Mouse (Mus musculus): ENCODE measurements at regions not wholly inside any gene's neighbourhood (a gene's known extent, or its start where the extent isn't known, plus 50 kb on each side); places are given as distances from the start of the nearest gene placed in this dataset.

GRCm38 (mm10) chr4:12452086-12452485 lies 280.3 kb upstream of the Fam92a start:
- no peaks in the 10 kb centered on the region for H3K27me3 ChIP-seq
- no peaks in the 10 kb centered on the region for H3K36me3 ChIP-seq
- no peak overlapping the region for H3K27ac ChIP-seq
- no peak overlapping the region for H3K9ac ChIP-seq
- no peak overlapping the region for H3K4me3 ChIP-seq
- ATAC-seq (ENCODE audit: low FRiP score, low read depth) = no peak
- WGBS = 96% methylated on average over 2 of the region's 2 CpGs
- no peak overlapping the region for H3K4me2 ChIP-seq (replicated peaks)
- H3K9me3 ChIP-seq = no peaks in the 10 kb centered on the region
- H3K4me1 ChIP-seq = no peaks in the 10 kb centered on the region

GRCm38 (mm10) chr4:12425507-12425906 lies 253.7 kb upstream of the Fam92a start:
- H3K4me3 ChIP-seq = no peak overlapping the region
- H3K9ac ChIP-seq = no peak overlapping the region
- no peaks in the 10 kb centered on the region for H3K27me3 ChIP-seq
- WGBS = 49% methylated on average over 3 of the region's 3 CpGs
- no peak for ATAC-seq (ENCODE audit: low FRiP score, low read depth)
- H3K9me3 ChIP-seq = no peaks in the 10 kb centered on the region
- no peak overlapping the region for H3K4me2 ChIP-seq (replicated peaks)
- no peak overlapping the region for H3K27ac ChIP-seq
- H3K4me1 ChIP-seq = 0 out of 2 replicates have a peak, but pooled peaks cover 2% of the 10 kb centered on the region
- no peaks in the 10 kb centered on the region for H3K36me3 ChIP-seq

- Histone ChIP-seq H3K36me3 (no peaks in the 10 kb centered on the region), H3K4me1 (peaks cover 11% of the 10 kb centered on the region), H3K9ac (no peak overlapping the region), H3K9me3 (no peaks in the 10 kb centered on the region), H3K4me2 (replicated peaks) (no peak overlapping the region), H3K27me3 (no peaks in the 10 kb centered on the region), H3K27ac (no peak overlapping the region), H3K4me3 (no peak overlapping the region)
- ATAC-seq (ENCODE audit: low FRiP score, low read depth) = no peak
- 85% methylated on average over 16 of the region's 16 CpGs for WGBS
These were observed 250.0 kb upstream of the Fam92a start for GRCm38 (mm10) chr4:12421628-12422319.

- Histone ChIP-seq H3K9ac (no peak overlapping the region), H3K27me3 (no peaks in the 10 kb centered on the region), H3K36me3 (no peaks in the 10 kb centered on the region), H3K4me2 (replicated peaks) (no peak overlapping the region), H3K9me3 (no peaks in the 10 kb centered on the region), H3K27ac (no peak overlapping the region), H3K4me1 (peaks cover 8% of the 10 kb centered on the region), H3K4me3 (no peak overlapping the region)
- ATAC-seq (ENCODE audit: low FRiP score, low read depth) = peak; percentile 75
- 26% methylated on average over 3 of the region's 3 CpGs for WGBS
These were observed 246.3 kb upstream of the Fam92a start for GRCm38 (mm10) chr4:12418086-12418485.

GRCm38 (mm10) chr4:12395344-12395743 lies 223.5 kb upstream of the Fam92a start:
- H3K4me2 ChIP-seq (replicated peaks) = no peak overlapping the region
- no peaks in the 10 kb centered on the region for H3K9me3 ChIP-seq
- H3K27me3 ChIP-seq = no peaks in the 10 kb centered on the region
- ATAC-seq (ENCODE audit: low FRiP score, low read depth) = no peak
- H3K9ac ChIP-seq = no peak overlapping the region
- no peaks in the 10 kb centered on the region for H3K36me3 ChIP-seq
- H3K27ac ChIP-seq = no peak overlapping the region
- 75% methylated on average over 1 of the region's 1 CpGs for WGBS
- no peaks in the 10 kb centered on the region for H3K4me1 ChIP-seq
- no peak overlapping the region for H3K4me3 ChIP-seq

GRCm38 (mm10) chr4:12376797-12377570 lies 205.2 kb upstream of the Fam92a start:
- H3K27ac ChIP-seq = no peak overlapping the region
- H3K4me1 ChIP-seq = no peaks in the 10 kb centered on the region
- 80% methylated on average over 5 of the region's 5 CpGs for WGBS
- no peak overlapping the region for H3K4me2 ChIP-seq (replicated peaks)
- no peak overlapping the region for H3K4me3 ChIP-seq
- no peaks in the 10 kb centered on the region for H3K9me3 ChIP-seq
- no peak overlapping the region for H3K9ac ChIP-seq
- H3K27me3 ChIP-seq = no peaks in the 10 kb centered on the region
- no peaks in the 10 kb centered on the region for H3K36me3 ChIP-seq
- ATAC-seq (ENCODE audit: low FRiP score, low read depth) = no peak

GRCm38 (mm10) chr4:12369551-12369950 lies 197.7 kb upstream of the Fam92a start:
- Histone ChIP-seq H3K4me1 (no peaks in the 10 kb centered on the region), H3K27me3 (no peaks in the 10 kb centered on the region), H3K9ac (no peak overlapping the region), H3K4me2 (replicated peaks) (no peak overlapping the region), H3K4me3 (no peak overlapping the region), H3K27ac (no peak overlapping the region), H3K36me3 (no peaks in the 10 kb centered on the region), H3K9me3 (no peaks in the 10 kb centered on the region)
- no peak for ATAC-seq (ENCODE audit: low FRiP score, low read depth)
- 58% methylated on average over 2 of the region's 2 CpGs for WGBS

GRCm38 (mm10) chr4:12356992-12357634 lies 185.3 kb upstream of the Fam92a start:
- no peak for ATAC-seq (ENCODE audit: low FRiP score, low read depth)
- Histone ChIP-seq H3K27me3 (no peaks in the 10 kb centered on the region), H3K4me3 (no peak overlapping the region), H3K9ac (no peak overlapping the region), H3K9me3 (no peaks in the 10 kb centered on the region), H3K4me2 (replicated peaks) (no peak overlapping the region), H3K4me1 (no peaks in the 10 kb centered on the region), H3K36me3 (no peaks in the 10 kb centered on the region), H3K27ac (no peak overlapping the region)
- WGBS = 37% methylated on average over 2 of the region's 2 CpGs

GRCm38 (mm10) chr4:12353337-12353856 lies 181.6 kb upstream of the Fam92a start:
- Histone ChIP-seq H3K27ac (no peak overlapping the region), H3K9me3 (no peaks in the 10 kb centered on the region), H3K27me3 (no peaks in the 10 kb centered on the region), H3K36me3 (no peaks in the 10 kb centered on the region), H3K4me3 (no peak overlapping the region), H3K9ac (no peak overlapping the region), H3K4me2 (replicated peaks) (no peak overlapping the region), H3K4me1 (no peaks in the 10 kb centered on the region)
- no peak for ATAC-seq (ENCODE audit: low FRiP score, low read depth)
- WGBS = 76% methylated on average over 3 of the region's 3 CpGs

- WGBS = 80% methylated on average over 1 of the region's 1 CpGs
- H3K9ac ChIP-seq = no peak overlapping the region
- no peak overlapping the region for H3K4me3 ChIP-seq
- no peak overlapping the region for H3K4me2 ChIP-seq (replicated peaks)
- H3K36me3 ChIP-seq = no peaks in the 10 kb centered on the region
- no peak for ATAC-seq (ENCODE audit: low FRiP score, low read depth)
- no peaks in the 10 kb centered on the region for H3K9me3 ChIP-seq
- no peaks in the 10 kb centered on the region for H3K4me1 ChIP-seq
- no peak overlapping the region for H3K27ac ChIP-seq
- H3K27me3 ChIP-seq = no peaks in the 10 kb centered on the region
These were observed 167.4 kb upstream of the Fam92a start for GRCm38 (mm10) chr4:12339236-12339635.

GRCm38 (mm10) chr4:12334832-12335587 lies 163.2 kb upstream of the Fam92a start:
- Histone ChIP-seq H3K4me3 (no peak overlapping the region), H3K9ac (no peak overlapping the region), H3K27me3 (no peaks in the 10 kb centered on the region), H3K27ac (no peak overlapping the region), H3K36me3 (no peaks in the 10 kb centered on the region), H3K9me3 (no peaks in the 10 kb centered on the region), H3K4me2 (replicated peaks) (no peak overlapping the region), H3K4me1 (no peaks in the 10 kb centered on the region)
- no peak for ATAC-seq (ENCODE audit: low FRiP score, low read depth)
- 76% methylated on average over 7 of the region's 7 CpGs for WGBS

- no peak for ATAC-seq (ENCODE audit: low FRiP score, low read depth)
- WGBS = 65% methylated on average over 9 of the region's 9 CpGs
- Histone ChIP-seq H3K4me3 (no peak overlapping the region), H3K4me2 (replicated peaks) (no peak overlapping the region), H3K27me3 (no peaks in the 10 kb centered on the region), H3K9me3 (no peaks in the 10 kb centered on the region), H3K9ac (no peak overlapping the region), H3K4me1 (no peaks in the 10 kb centered on the region), H3K27ac (no peak overlapping the region), H3K36me3 (no peaks in the 10 kb centered on the region)
These were observed 162.6 kb upstream of the Fam92a start for GRCm38 (mm10) chr4:12334429-12334828.
